Mouse (Mus musculus): ENCODE results near the gene Pde9a.

The Pde9a gene

GRCm38 (mm10) chr17:31433401-31433928, 47.5 kb downstream of the Pde9a start:
- no peak for DNase-seq (ENCODE audit: low spot score in 2 of 2)

GRCm38 (mm10) chr17:31433978-31434797, 48.2 kb downstream of the Pde9a start:
- DNase-seq (ENCODE audit: low spot score in 2 of 2) = peak in 1 of 2 experiments; percentile 30

GRCm38 (mm10) chr17:31434825-31435325, 48.9 kb downstream of the Pde9a start:
- DNase-seq (ENCODE audit: low spot score in 2 of 2) = no peak

- no peak for DNase-seq (ENCODE audit: low spot score in 2 of 2)
Observed at GRCm38 (mm10) chr17:31435934-31436813, 50.2 kb downstream of the Pde9a start.

GRCm38 (mm10) chr17:31436814-31437406, 50.9 kb downstream of the Pde9a start:
- no peak for DNase-seq (ENCODE audit: low spot score in 2 of 2)

- DNase-seq (ENCODE audit: low spot score in 2 of 2) = no peak
Observed at GRCm38 (mm10) chr17:31437482-31437881, 51.5 kb downstream of the Pde9a start.

GRCm38 (mm10) chr17:31439978-31440377, 54.0 kb downstream of the Pde9a start:
- no peak for DNase-seq (ENCODE audit: low spot score in 2 of 2)

- DNase-seq (ENCODE audit: low spot score in 2 of 2) = peak in 1 of 2 experiments; percentile 18
Observed at GRCm38 (mm10) chr17:31442513-31442912, 56.5 kb downstream of the Pde9a start.

GRCm38 (mm10) chr17:31444251-31444650, 58.2 kb downstream of the Pde9a start:
- DNase-seq (ENCODE audit: low spot score in 2 of 2) = no peak

GRCm38 (mm10) chr17:31445061-31445731, 59.2 kb downstream of the Pde9a start:
- no peak for DNase-seq (ENCODE audit: low spot score in 2 of 2)

GRCm38 (mm10) chr17:31447766-31448165, 61.8 kb downstream of the Pde9a start:
- no peak for DNase-seq (ENCODE audit: low spot score in 2 of 2)

GRCm38 (mm10) chr17:31448519-31448918, 62.5 kb downstream of the Pde9a start:
- DNase-seq (ENCODE audit: low spot score in 2 of 2) = no peak

GRCm38 (mm10) chr17:31450206-31450605, 64.2 kb downstream of the Pde9a start:
- DNase-seq (ENCODE audit: low spot score in 2 of 2) = no peak

- DNase-seq (ENCODE audit: low spot score in 2 of 2) = no peak
Observed at GRCm38 (mm10) chr17:31451179-31451708, 65.2 kb downstream of the Pde9a start.

GRCm38 (mm10) chr17:31452816-31453215, 66.8 kb downstream of the Pde9a start:
- no peak for DNase-seq (ENCODE audit: low spot score in 2 of 2)

- DNase-seq (ENCODE audit: low spot score in 2 of 2) = peak; percentile 38
Observed at GRCm38 (mm10) chr17:31453476-31453875, 67.5 kb downstream of the Pde9a start.

GRCm38 (mm10) chr17:31454056-31454455, 68.0 kb downstream of the Pde9a start:
- no peak for DNase-seq (ENCODE audit: low spot score in 2 of 2)

- peak; percentile 56 to 68 for DNase-seq (ENCODE audit: low spot score in 2 of 2)
Observed at GRCm38 (mm10) chr17:31456723-31457567, 70.9 kb downstream of the Pde9a start.

- DNase-seq (ENCODE audit: low spot score in 2 of 2) = no peak
Observed at GRCm38 (mm10) chr17:31460416-31460815, 74.4 kb downstream of the Pde9a start.

GRCm38 (mm10) chr17:31462506-31462905, 76.5 kb downstream of the Pde9a start:
- DNase-seq (ENCODE audit: low spot score in 2 of 2) = no peak

All from heart, adult 9 months (tissue).